Mouse (Mus musculus) induced T-regulatory cell, adult 2 months (primary cell): ENCODE measurements around the gene Rnaseh2a.
A peak's percentile ranks its signal among the peaks of the same experiment; 100 is the strongest.

Experiments used
- DNase-seq: peaks from one replicate; pipeline ENCODE4 v3.0.0-alpha.2; 2012; ENCODE audit warnings: low read depth

The Rnaseh2a gene

DNA sequence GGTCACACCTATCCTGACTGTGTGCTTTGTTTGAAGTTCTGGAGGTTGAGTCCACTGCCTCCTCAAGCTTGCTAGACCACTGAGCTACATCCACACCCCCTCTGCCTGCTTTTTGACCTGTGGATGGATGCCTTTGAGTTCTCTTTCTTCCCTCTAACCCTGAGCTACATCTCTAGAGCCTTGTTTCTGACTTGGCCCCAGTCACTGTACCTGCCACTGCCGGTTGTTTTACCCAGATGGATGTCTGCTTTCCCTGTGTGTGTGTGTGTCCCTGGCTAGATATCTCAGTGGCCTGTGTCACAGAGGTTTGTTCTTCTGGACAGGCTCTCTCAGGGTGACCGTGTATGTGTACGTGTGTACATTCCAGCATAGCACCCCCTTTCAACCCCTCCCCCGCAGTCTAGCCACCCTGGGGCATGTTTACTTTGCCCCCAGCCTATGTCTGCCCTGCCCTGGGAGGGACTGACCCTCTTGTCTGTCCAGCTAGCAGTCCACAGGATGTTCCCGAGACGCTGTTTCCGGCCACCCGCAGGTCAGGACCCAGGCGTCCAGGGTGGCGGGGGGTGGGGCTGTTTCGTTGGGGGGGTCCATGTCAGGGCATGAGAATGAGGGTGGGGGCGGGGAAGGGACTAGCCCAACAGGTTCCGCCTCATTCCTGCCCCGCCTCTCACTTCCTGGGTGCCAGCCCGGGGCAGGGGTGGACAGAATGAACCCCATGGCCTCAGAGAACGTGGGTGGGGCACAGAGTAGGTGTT is 14.9 kb upstream of the Rnaseh2a start:
- DNase-seq, result peak; percentile 84

DNA sequence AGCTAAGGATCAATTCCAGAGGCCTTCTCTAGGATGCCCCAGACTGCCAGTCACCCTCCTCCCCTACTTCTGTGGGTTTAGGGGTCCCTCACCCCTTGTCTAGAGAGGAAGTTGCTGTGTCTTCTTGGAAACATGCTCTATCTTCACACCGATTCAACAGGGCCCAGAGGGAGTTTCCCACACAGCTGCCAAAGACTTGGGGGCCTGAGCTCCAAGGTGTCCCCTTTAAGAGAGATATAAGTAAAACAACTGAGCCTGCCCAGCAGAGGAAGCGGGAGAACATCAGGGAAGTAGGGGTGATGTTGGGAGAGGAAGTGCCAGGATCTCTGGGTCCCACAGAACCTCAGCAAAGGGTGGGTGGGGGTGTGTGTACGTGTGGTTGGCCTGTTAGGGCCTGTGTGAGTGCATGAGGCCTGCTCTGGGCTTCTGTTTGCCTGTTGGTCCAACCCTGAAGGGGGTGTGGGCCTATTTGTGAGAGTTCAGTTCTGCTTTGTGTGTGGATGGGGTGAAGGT is 13.0 kb upstream of the Rnaseh2a start:
- peak; percentile 83 for DNase-seq

GRCm38 (mm10) chr8:84981644-84982498 is 12.3 kb upstream of the Rnaseh2a start:
- DNase-seq, result peak; percentile 67

DNA sequence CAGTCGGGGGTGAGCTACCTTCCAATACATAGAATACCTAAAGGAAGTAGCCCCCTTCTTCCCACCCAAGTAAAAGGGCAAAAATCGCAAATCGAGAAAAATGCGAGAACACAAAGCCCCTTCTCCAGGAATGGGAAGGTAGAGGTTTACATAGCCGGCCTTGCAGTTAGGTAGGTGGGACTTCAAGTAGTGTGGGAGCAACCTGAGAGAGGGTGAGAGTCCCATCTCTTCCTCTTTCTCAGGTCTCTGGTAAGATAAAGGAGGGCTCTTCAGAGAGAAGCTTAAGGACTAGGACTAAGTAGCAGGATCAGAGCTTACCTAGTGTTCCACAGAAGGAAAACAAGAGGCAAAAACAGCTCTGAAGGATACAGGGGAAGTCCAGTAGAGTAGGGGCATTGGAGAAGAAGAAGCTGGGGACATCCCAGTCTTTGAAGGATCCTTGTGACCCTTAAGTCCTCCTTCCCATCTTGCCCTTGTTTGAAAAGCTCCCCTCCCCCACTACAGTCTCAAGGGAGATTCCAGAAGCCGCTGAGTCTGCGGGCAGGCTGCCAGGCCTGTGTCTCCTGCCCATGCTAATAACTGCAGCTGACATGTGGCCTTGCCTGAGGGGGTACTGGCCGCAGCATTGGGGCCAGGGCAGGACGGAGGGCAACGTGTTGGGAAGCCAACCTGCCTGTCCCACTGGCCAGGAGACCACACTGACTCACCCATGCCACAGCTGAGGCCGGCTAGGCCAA is 11.2 kb upstream of the Rnaseh2a start:
- DNase-seq, result peak; percentile 86

DNA sequence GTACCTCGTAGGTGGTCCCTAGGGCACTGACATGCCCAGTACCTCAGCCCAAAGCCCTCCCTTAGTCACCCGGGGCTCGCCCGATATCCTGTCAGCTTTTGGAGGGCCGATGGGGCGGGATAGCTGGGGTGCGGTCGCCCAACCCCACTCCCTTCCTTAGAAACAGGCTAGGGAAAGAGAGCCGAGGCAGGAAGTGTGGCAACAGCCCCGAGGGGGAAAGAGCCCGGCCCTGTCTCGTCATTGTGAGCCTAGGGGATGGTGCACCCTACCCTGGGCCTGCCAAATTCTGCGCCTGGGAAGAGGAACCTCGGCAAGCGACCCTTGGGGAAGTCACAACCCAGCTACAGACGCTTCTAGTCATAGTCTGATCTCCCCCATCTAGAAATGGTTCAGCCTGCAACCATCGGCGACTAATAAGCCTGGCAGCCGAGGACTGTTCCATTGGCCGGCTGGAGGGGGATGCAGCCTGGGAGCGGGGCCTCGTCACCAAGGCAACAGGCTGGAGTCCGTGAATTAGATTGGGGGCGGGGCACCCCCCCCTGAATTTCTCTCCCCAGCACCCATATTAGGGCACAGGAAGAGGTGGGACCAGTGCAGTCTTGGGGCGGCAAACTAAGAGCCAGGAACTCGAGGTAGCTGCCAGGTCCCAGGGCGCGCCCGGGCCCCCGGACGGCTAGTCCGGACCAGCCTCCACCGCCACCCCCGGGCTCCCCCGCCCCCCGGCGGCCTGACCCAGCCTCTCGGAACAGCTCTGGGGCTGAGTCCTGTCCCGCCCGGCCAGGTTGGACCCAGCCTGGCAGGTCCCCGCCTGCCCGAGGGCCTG is 10.2 kb upstream of the Rnaseh2a start:
- DNase-seq, result peak; percentile 98

- DNase-seq, result peak; percentile 98
These were observed 8.8 kb upstream of the Rnaseh2a start, which contains the start of gene Junb for GRCm38 (mm10) chr8:84978248-84978940. Junb (minus strand) TSS chr8:84978718.

- DNase-seq, result peak; percentile 88
These were observed 8.1 kb upstream of the Rnaseh2a start for GRCm38 (mm10) chr8:84977435-84978247.

- DNase-seq, result no peak
These were observed 7.3 kb upstream of the Rnaseh2a start for GRCm38 (mm10) chr8:84976763-84977434.

DNA sequence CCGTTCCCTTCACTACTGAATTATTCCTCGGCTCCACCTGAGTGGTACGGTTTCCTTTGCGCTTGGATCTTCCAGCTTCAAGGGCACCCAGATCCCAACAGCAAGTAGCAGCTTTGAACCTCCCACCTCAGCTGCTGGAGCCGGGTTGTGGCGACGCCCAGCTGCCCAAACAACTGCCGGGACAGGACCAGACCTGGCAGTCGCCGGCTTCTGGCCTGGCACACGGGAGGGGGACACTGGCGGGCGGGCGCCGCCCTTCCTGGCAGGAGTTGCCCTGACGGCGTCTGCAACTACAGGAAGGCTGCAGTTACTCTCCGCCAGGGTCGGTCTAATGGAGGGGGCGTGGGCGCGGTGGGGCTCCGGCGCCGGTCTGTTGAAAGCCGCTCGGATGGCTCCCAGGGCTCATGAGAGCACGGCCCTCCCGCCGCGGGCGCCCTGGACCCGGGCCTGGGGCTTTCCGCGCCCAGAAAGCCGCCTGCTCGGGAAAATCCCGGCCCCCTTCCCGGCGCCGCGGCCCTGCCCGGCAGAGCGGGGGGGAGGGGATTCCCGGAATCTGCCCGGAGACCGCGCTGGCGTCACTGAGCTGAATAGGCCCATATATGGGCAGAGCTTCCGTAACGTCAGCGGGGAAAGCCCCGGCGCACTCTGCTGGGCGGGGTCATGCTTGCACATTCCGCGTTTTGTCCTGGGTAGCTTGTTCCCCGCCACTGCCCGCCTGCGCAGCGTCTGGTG is 6.6 kb upstream of the Rnaseh2a start:
- peak; percentile 98 for DNase-seq

- peak; percentile 92 for DNase-seq
These were observed 5.9 kb upstream of the Rnaseh2a start for GRCm38 (mm10) chr8:84975434-84975833.

DNA sequence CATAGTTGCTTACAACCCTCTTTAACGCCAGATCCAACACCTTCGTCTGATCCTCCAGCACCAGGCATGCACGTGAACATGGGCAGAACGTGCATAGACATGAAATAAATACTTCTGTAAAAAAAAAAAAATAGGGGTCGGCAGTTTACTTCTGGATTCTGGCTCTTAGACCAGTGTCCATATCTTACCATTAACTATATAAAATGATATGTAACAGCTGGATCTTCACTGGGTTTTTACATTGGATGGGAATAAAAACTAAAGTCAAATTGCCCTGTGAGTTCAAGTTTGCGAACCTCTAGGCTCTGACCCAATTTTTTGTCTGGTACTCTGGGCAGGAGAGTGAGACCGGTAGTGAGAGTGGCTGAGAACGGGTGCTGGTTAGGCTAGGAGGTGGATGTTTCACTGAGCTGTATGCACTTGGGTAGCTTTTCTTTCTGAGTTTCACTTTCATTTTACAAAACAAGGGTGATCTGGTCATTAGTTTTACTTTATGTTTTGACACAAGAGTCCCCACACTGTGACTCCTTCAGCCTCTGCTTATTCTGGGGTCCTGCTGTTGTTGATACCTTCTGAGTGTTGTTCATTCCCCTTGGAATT is 5.1 kb upstream of the Rnaseh2a start:
- DNase-seq, result peak; percentile 87

- peak; percentile 86 for DNase-seq
These were observed 4.4 kb upstream of the Rnaseh2a start for GRCm38 (mm10) chr8:84973803-84974542.

DNA sequence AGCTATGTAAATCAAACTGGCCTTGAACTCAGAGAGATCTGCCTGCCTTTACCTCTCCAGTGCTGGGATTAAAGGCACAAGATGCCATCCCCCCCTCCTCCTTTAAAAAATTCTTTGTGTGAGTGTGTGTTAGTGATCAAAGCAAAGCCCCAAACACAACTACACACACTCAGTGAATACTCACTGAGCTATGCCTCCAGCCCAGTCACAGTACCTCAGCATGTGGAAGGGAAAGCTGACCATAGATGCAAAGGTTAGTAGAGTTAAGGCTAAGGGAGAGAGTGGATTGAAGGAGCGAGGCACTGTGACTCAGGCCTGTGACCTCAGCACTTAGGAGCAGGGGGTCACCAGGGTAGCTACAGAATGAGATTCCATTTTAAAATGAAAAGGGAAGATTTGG is 3.5 kb upstream of the Rnaseh2a start:
- no peak for DNase-seq

DNA sequence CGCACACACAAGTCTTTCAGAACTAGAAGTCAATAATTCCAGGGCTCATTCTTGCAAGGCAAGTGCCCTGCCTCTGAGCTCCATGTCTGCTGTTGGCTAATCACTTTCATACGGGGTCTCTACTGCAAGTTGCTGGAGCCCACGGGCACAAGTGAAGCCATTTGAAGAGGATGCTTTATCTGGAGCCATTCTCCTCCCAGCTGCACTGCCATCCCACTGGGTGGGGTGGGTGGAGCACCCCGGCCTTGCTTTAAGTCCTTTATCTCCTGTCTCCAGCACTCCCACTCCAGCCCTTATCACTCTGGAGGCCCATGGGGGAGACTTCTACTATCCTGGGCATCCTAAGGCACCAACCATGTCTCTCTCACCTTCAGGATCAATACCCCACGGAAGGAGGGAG is 1.3 kb upstream of the Rnaseh2a start:
- DNase-seq, result no peak

DNA sequence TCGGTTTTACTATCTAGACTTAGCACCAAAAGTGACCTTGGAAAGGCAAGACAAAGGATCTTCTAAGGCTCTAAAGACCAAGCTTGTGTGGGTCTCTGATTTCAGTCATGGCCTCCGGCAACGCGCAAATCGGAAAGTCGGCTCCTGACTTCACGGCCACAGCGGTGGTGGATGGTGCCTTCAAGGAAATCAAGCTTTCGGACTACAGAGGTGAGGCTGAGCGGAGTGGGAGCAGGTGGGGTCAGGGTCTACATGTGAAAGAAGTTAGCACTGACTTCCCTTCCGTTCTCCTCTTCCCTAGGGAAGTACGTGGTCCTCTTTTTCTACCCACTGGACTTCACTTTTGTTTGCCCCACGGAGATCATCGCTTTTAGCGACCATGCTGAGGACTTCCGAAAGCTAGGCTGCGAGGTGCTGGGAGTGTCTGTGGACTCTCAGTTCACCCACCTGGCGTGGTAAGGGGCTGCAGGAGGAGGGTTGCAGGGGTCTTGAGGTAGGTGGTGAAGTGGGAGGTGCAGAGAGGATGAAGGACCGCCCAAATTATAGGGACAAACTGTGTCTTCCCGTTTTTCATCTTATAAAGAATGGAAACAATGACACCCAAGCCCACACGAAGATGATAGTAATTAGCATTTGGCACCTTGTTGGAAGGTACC is 696 bp upstream of the Rnaseh2a start:
- no peak for DNase-seq

GRCm38 (mm10) chr8:84968650-84969049 is 917 bp downstream of the Rnaseh2a start:
- no peak for DNase-seq
